Mouse (Mus musculus) embryonic facial prominence, embryonic 12.5 days (tissue): ENCODE measurements around the gene RPS10-NUDT3. TPM values are rescaled to one million over a fixed set of nuclear protein-coding genes. Genes with fewer than 3 reads are reported as not detected.

Experiments
- ATAC-seq: fragments of 200-750 bp; cut with Nextera tagmentation; 2 replicates; pipeline ENCODE4 v1.8.0; 2017; ENCODE audit not compliant: insufficient number of reproducible peaks, insufficient read depth, low FRiP score, low TSS enrichment
- H3K27ac ChIP-seq: fragments of 300-500 bp; sonication (generic); 2 replicates; pipeline ENCODE4 v1.5.1; 2016; ENCODE audit warnings: mild to moderate bottlenecking
- H3K27me3 ChIP-seq: fragments of 300-500 bp; sonication (generic); 2 replicates; pipeline ENCODE4 v1.6.1; 2016; ENCODE audit warnings: mild to moderate bottlenecking, moderate library complexity
- H3K36me3 ChIP-seq: fragments of 300-500 bp; sonication (generic); 2 replicates; pipeline ENCODE4 v1.6.1; 2016; ENCODE audit warnings: mild to moderate bottlenecking
- H3K4me1 ChIP-seq: fragments of 300-500 bp; sonication (generic); 2 replicates; pipeline ENCODE4 v1.6.1; 2016
- H3K4me2 ChIP-seq: fragments of 300-500 bp; sonication (generic); replicated peaks from 2 replicates; pipeline ENCODE4 v1.6.1; 2016; ENCODE audit warnings: mild to moderate bottlenecking, moderate library complexity
- H3K4me3 ChIP-seq: fragments of 300-500 bp; sonication (generic); 2 replicates; pipeline ENCODE4 v1.5.1; 2016; ENCODE audit warnings: mild to moderate bottlenecking
- H3K9ac ChIP-seq: fragments of 300-500 bp; sonication (generic); 2 replicates; pipeline ENCODE4 v1.6.1; 2016; ENCODE audit warnings: mild to moderate bottlenecking, moderate library complexity
- H3K9me3 ChIP-seq: fragments of 300-500 bp; sonication (generic); 2 replicates; pipeline ENCODE4 v1.6.1; 2016; ENCODE audit warnings: mild to moderate bottlenecking, moderate library complexity
- WGBS: fragments of 180-500 bp; shearing (Covaris S2); methylation state at CpG from one replicate; pipeline ENCODE4 v1.1.7; 2016; 5-methylcytosine and 5-hydroxymethylcytosine counted together
- polyA plus RNA-seq: library from polyadenylated mRNA; unstranded; fragments of >200 nt; fragmentation: Nextera tagmentation; extraction: Ambion mirVana; gene quantifications from 2 replicates; pipeline ENCODE4 v1.2.1, GENCODE M21; 2016

RPS10-NUDT3 gene
- not detected in 2 replicates for polyA plus RNA-seq

DNA sequence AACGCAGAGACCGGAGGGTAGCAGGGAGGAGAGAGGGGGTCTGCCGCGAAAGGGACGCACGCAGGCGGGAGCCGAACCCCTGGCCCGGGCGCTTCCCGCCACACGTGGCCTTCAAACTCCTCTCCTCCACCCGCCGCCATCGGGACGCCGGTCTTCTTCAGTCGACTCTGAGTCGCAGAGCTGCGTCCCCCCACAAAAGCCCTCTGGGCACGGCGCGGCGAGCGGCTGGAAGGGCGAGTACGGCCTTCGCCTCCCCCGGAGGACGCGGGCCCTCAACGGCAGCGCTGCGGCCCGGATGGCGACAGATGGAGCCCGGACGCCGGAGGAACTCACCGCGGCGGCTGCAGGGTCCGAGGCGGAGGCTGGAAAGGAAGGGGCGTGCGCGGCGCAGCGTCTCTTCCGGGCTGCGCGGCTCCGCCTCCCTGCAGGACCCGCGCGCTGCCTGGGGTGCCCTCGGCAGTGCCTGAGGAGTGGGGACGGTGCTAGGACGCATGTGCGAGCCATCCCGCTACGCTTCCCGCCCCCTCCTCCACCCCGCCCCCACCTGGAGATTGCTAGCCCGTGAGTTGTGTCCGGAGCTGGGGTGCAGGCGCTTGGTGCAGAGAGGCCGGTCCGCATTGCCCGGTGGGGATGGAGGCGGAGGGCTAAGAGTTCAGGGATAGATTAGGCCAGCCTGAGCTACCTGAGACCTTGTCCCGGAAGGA is at the start of gene RPS10-NUDT3:
RPS10-NUDT3 (minus strand) TSS at position 352 of the 704 bp plus-strand sequence.
- under 1% methylated on average over 72 of the region's 72 CpGs for WGBS
- peak; percentile 96 for ATAC-seq
- Histone ChIP-seq H3K9me3 (no peaks in the 10 kb centered on the region), H3K9ac (peak within 1 kb of the TSS; percentile 96), H3K4me3 (peak within 1 kb of the TSS; percentile 96), H3K4me2 (peak within 1 kb of the TSS; percentile 92), H3K27me3 (no peaks in the 10 kb centered on the region), H3K27ac (peak within 1 kb of the TSS; percentile 95), H3K4me1 (peaks cover 26% of the 10 kb centered on the region), H3K36me3 (peaks cover 42% of the 10 kb centered on the region)

DNA sequence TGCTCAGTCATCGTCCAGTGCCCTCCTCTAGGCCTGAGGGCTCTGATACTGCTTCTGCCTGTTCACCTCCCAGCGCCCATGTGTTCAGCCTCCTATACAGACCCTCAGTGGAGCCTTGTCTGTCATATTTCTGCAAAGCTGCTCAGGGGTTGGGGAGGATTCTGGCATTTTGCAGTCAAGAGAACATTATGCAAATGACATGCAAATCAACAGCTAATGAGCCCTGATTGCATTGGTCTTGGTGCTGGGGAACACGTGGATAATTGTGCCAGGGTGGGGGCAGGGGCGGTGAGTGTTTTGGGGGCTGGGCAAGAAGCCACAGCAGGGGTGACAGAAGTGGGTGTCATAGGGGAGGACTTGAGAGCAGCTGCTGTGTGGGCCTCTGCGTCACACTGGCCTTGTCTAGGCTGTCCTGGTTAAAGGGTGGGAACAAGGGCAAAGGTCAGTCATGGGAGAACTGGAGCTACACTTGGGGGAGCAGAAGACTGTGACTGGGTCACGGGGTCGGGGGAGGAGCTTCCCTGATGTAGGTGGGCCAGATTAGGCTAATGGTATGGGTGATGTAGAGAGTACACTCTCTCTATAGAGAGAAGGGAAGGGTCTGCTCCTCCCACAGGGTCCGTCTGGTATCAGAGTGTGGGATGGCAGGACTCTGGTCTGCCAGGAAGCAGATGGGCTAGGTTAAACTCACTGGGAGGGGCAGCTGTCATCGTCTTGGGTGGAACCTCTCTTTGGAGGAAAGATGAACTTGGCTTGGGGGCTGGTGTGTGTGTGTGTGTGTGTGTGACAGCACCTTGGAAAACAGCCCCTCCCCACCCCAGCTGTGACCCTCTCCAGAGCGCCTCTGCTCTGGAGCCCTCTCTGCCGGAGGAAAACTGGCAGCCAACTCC is 44.1 kb upstream of the RPS10-NUDT3 start:
- Histone ChIP-seq H3K27me3 (peaks cover 12% of the 10 kb centered on the region), H3K36me3 (no peaks in the 10 kb centered on the region), H3K27ac (no peak overlapping the region), H3K9me3 (no peaks in the 10 kb centered on the region), H3K4me1 (0 out of 2 replicates have a peak, but pooled peaks cover 3% of the 10 kb centered on the region), H3K9ac (no peak overlapping the region), H3K4me3 (no peak overlapping the region), H3K4me2 (no peak overlapping the region)
- WGBS = 44% methylated on average over 11 of the region's 11 CpGs
- no peak for ATAC-seq

DNA sequence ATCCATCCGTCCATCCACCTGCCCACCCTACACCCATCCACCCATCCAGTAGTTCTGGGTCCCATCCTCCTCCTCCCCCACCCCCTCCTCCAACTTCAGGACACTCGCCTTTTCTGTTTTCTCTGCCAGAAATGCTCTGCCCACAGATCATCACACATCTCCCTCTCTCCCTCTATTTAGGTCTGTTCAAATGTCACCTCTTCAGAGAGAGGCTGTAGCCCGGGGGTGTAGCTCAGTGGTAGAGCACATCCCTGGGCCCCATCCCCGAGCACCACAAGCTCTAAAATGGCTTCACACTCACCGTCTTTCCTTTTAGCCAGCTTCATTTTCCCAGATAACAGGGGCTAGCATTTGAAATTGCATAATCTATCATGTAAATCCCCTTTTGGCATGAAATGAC is 42.7 kb upstream of the RPS10-NUDT3 start:
- H3K4me3 ChIP-seq = no peak overlapping the region
- H3K4me1 ChIP-seq = 0 out of 2 replicates have a peak, but pooled peaks cover 3% of the 10 kb centered on the region
- no peak for ATAC-seq
- H3K9ac ChIP-seq = no peak overlapping the region
- H3K4me2 ChIP-seq = no peak overlapping the region
- H3K27me3 ChIP-seq = no peaks in the 10 kb centered on the region
- H3K36me3 ChIP-seq = no peaks in the 10 kb centered on the region
- WGBS = 78% methylated on average over 5 of the region's 5 CpGs
- no peak overlapping the region for H3K27ac ChIP-seq
- no peaks in the 10 kb centered on the region for H3K9me3 ChIP-seq

DNA sequence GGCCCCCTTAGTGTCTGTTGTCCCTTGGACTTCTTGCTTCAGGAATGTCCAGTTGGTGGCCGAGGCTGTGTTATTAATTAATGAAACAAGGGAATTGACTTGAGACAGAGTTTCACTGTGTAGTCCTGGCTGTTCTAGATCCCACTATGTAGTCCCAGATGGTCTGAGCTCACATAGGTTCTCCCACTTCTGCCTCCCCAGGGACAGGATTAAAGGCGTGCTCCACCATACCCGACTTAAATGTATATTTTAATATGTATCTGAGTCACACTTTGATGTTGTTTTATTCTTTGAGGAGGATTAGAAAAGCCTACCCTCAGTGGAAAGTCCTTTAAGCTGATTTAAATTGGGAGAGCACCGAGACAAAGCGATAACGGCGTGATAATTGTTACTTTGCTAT is 41.2 kb upstream of the RPS10-NUDT3 start:
- Histone ChIP-seq H3K9ac (no peak overlapping the region), H3K27me3 (no peaks in the 10 kb centered on the region), H3K4me2 (no peak overlapping the region), H3K4me1 (0 out of 2 replicates have a peak, but pooled peaks cover 3% of the 10 kb centered on the region), H3K9me3 (no peaks in the 10 kb centered on the region), H3K27ac (no peak overlapping the region), H3K36me3 (no peaks in the 10 kb centered on the region), H3K4me3 (no peak overlapping the region)
- WGBS = 73% methylated on average over 7 of the region's 7 CpGs
- no peak for ATAC-seq

DNA sequence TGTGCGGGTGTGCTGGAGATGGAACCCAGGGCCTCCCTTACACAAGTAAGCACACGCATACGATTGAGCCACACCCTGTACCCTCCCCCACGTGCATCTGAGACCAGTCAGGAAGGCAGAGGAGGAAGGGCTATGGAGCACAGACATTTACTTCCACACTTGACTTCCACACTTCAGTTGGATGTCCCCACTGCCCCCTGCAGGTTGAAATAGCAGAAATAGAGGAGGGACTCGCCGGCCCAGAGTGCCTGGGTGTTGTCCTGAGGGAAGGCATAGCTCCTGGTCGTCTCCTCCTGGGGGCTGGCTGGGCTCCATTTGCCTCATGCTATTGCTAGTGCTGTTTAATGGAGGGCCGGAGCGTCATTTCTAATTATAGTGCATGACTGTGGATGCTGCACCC is 40.4 kb upstream of the RPS10-NUDT3 start:
- Histone ChIP-seq H3K4me3 (no peak overlapping the region), H3K36me3 (no peaks in the 10 kb centered on the region), H3K9me3 (no peaks in the 10 kb centered on the region), H3K4me1 (0 out of 2 replicates have a peak, but pooled peaks cover 3% of the 10 kb centered on the region), H3K9ac (no peak overlapping the region), H3K4me2 (no peak overlapping the region), H3K27ac (no peak overlapping the region), H3K27me3 (no peaks in the 10 kb centered on the region)
- ATAC-seq = no peak
- 61% methylated on average over 9 of the region's 9 CpGs for WGBS

DNA sequence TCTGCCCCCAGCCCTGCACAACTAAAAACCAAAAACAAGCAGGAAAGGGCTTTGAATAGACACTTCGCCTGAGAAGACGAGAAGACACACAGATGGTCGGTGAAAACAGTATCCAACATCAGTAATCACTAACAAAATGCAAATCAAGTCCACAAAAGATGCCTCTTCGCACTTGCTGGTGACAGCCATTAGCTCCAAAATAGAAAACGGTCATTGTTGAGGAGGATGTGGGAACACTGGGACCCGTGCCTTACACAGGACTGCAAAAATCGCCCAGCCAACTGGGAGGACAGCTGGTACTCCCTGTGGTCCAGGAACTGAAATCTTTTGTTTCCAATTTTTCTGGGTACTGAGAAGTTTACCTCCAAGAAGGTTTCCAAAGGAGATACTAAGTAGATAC is 38.9 kb upstream of the RPS10-NUDT3 start:
- Histone ChIP-seq H3K4me2 (no peak overlapping the region), H3K27me3 (no peaks in the 10 kb centered on the region), H3K4me1 (no peaks in the 10 kb centered on the region), H3K9me3 (no peaks in the 10 kb centered on the region), H3K36me3 (no peaks in the 10 kb centered on the region), H3K27ac (no peak overlapping the region), H3K4me3 (no peak overlapping the region), H3K9ac (no peak overlapping the region)
- WGBS = 84% methylated on average over 7 of the region's 7 CpGs
- ATAC-seq = no peak

DNA sequence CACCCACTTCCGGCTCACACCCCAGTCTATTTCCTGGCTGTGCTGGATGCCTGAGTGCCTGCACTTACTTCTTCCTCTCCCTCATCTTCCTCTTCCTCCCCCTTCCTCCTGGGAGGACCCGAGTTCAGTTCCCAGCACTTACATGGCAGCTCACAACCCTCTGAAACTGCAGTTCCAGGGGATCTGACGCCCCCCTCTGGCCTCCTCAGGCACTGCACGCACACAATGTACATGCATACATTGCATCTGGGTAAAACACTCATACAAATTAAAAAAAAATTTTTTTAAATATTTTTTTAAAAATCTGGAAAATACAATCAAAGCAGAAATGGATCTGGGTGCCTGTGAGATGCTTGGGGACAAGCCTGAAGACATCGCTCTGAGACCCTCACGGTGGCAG is 36.7 kb upstream of the RPS10-NUDT3 start:
- 80% methylated on average over 6 of the region's 6 CpGs for WGBS
- no peaks in the 10 kb centered on the region for H3K9me3 ChIP-seq
- no peak overlapping the region for H3K4me2 ChIP-seq
- no peaks in the 10 kb centered on the region for H3K4me1 ChIP-seq
- H3K36me3 ChIP-seq = no peaks in the 10 kb centered on the region
- H3K4me3 ChIP-seq = no peak overlapping the region
- no peak for ATAC-seq
- H3K27me3 ChIP-seq = no peaks in the 10 kb centered on the region
- no peak overlapping the region for H3K9ac ChIP-seq
- H3K27ac ChIP-seq = no peak overlapping the region

DNA sequence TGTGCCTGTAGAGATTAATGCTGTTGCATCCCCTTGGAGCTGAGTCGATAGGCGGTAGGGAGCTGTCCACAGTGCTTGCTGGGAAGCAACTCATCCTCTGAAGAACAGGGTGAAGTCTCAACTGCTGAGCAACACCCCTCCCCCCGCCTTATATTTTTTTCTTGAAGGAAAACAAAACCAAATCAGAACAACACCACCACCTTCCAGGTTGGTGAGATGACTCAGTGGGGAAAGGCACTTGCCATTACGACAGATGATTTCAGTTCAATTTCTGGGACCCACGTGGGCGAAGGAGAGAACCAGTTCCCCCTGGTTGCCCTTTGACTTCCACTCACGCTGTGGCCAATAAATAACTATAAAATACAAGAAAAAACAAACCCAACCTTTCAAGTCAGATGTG is 23.7 kb upstream of the RPS10-NUDT3 start:
- Histone ChIP-seq H3K4me1 (peaks cover 21% of the 10 kb centered on the region), H3K36me3 (no peaks in the 10 kb centered on the region), H3K9me3 (no peaks in the 10 kb centered on the region), H3K27me3 (peaks cover 28% of the 10 kb centered on the region), H3K4me2 (no peak overlapping the region), H3K27ac (no peak overlapping the region), H3K9ac (no peak overlapping the region), H3K4me3 (no peak overlapping the region)
- ATAC-seq = no peak
- 72% methylated on average over 7 of the region's 7 CpGs for WGBS

DNA sequence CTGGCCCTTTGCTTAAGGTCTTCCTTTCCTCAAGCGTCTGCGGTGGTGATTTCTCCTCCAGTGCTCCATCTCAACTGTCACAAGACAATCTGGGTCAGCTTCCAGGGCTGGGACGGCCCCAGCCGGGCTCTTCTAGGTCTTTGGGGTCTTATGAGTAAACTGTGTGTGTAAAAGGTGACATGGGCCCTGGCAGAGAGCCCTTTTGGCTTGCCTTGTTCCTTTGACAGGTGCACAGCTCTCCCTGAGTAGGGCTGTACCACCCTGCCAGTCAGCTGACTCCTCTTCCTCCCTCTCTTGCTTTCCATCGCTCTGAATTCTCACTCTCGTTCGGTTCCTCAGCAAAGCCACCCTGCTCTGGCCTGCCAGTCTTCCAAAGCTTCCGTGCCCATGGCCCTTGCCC is 22.1 kb upstream of the RPS10-NUDT3 start:
- H3K4me3 ChIP-seq = no peak overlapping the region
- no peaks in the 10 kb centered on the region for H3K9me3 ChIP-seq
- peaks cover 30% of the 10 kb centered on the region for H3K27me3 ChIP-seq
- H3K4me2 ChIP-seq = no peak overlapping the region
- no peaks in the 10 kb centered on the region for H3K36me3 ChIP-seq
- 70% methylated on average over 8 of the region's 8 CpGs for WGBS
- no peak overlapping the region for H3K9ac ChIP-seq
- ATAC-seq = no peak
- peaks cover 21% of the 10 kb centered on the region for H3K4me1 ChIP-seq
- no peak overlapping the region for H3K27ac ChIP-seq

DNA sequence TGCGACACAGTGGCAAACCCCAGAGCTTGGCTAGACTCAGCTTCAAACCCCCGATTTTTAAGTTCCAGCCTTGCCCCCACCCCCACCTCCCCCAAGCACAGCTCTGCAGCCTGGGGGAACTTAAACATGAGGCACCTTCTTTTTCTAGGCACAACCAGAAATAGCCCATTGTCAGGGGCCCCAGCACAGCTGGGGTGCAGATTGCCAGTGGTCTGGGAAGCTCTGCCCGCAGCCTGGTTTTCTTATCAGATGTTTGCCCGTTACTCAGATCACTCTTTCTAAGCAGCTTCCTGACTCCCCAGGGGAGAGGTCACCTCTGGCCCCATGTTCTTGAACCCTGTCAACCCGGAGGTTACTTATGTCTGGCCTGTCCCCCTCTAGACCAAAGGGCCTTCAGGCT is 21.4 kb upstream of the RPS10-NUDT3 start:
- H3K9me3 ChIP-seq = no peaks in the 10 kb centered on the region
- H3K4me1 ChIP-seq = peaks cover 21% of the 10 kb centered on the region
- H3K27me3 ChIP-seq = peaks cover 30% of the 10 kb centered on the region
- WGBS = 6% methylated on average over 5 of the region's 5 CpGs
- peak overlapping the region; percentile 98 for H3K4me2 ChIP-seq
- H3K27ac ChIP-seq = no peak overlapping the region
- 0 out of 2 replicates have a peak overlapping the region, but pooled peaks have one; percentile 49 for H3K9ac ChIP-seq
- peak overlapping the region; percentile 53 for H3K4me3 ChIP-seq
- H3K36me3 ChIP-seq = no peaks in the 10 kb centered on the region
- ATAC-seq = no peak

DNA sequence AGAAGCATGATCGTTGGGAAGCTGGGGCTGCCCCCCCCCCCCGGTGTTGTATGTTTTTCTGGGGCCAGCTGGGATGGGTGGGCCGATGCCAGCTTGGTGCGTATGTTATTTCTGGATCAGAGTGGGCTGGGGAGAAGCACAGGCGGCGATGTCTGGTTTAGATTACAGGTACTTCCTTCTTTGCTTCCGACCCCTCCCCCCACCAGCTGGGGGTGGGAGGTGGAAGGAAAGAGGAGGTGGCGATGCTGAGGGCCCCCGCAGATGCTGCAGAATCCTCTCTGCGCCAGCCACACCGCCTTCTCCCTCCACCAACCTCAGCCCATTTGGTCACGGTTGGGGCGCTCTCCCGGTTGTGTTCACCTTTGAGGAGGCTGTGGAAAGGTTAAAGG is 21.0 kb upstream of the RPS10-NUDT3 start:
- H3K4me3 ChIP-seq = peak overlapping the region; percentile 53
- H3K27ac ChIP-seq = no peak overlapping the region
- H3K4me1 ChIP-seq = peaks cover 21% of the 10 kb centered on the region
- H3K36me3 ChIP-seq = no peaks in the 10 kb centered on the region
- WGBS = 2% methylated on average over 14 of the region's 14 CpGs
- no peaks in the 10 kb centered on the region for H3K9me3 ChIP-seq
- no peak for ATAC-seq
- peak overlapping the region; percentile 49 for H3K9ac ChIP-seq
- peaks cover 30% of the 10 kb centered on the region for H3K27me3 ChIP-seq
- peak overlapping the region; percentile 98 for H3K4me2 ChIP-seq
